Mouse (Mus musculus) heart, adult 2 months (tissue): ENCODE results near the gene Rps3.

Experiments
- CTCF ChIP-seq: fragments of 200-600 bp; IDR thresholded peaks from 2 replicates; pipeline ENCODE4 v1.8.1; 2022; ENCODE audit warnings: antibody characterized with exemption, mild to moderate bottlenecking, moderate library complexity
- EP300 ChIP-seq: fragments of 200-500 bp; IDR thresholded peaks from 2 replicates; pipeline ENCODE4 v1.6.1; 2011; ENCODE audit warnings: low read depth, low read length, control low read depth; ENCODE audit not compliant: insufficient read depth

GRCm38 (mm10) chr7:99469680-99470405 is 13.7 kb downstream of the Rps3 start:
- TF ChIP-seq CTCF = no peak
- no peak for TF ChIP-seq EP300
